Mouse (Mus musculus) heart, postnatal 25 days (tissue): ENCODE measurements around the gene Ppp2r5c. TPM values are rescaled to one million over a fixed set of nuclear protein-coding genes. Genes with fewer than 3 reads are reported as not detected.

Experiments used
- DNase-seq: peaks from one replicate; pipeline ENCODE4 v3.0.0; 2022; ENCODE audit warnings: low spot score
- intact Hi-C: fragments of 180-260 bp; cut with DNase I; formaldehyde crosslinking; loops from one replicate; pipeline ENCODE4 v1.15.1; 2025
- total RNA-seq, 2 experiments: library from RNA; stranded (reverse); gene quantifications; 2 replicates each; pipeline ENCODE4 v1.2.3; 2021

Ppp2r5c gene
- total RNA-seq, 2 experiments from 2014 or later, result 90.4 to 91.5 TPM

GRCm38 (mm10) chr12:110504793-110505192 lies 57.9 kb downstream of the Ppp2r5c start:
- intact Hi-C loops, result no loop called here
- no peak for DNase-seq

- intact Hi-C loops, result no loop called here
- no peak for DNase-seq
These were observed 59.1 kb downstream of the Ppp2r5c start for GRCm38 (mm10) chr12:110506046-110506445.

- DNase-seq, result no peak
- intact Hi-C loops, result no loop called here
These were observed 60.9 kb downstream of the Ppp2r5c start for GRCm38 (mm10) chr12:110507714-110508297.

- no peak for DNase-seq
- intact Hi-C loops, result no loop called here
These were observed 61.8 kb downstream of the Ppp2r5c start for GRCm38 (mm10) chr12:110508680-110509079.

- DNase-seq, result peak; percentile 64
- intact Hi-C loops, result no loop called here
These were observed 63.4 kb downstream of the Ppp2r5c start for GRCm38 (mm10) chr12:110510171-110510871.

- intact Hi-C loops, result no loop called here
- no peak for DNase-seq
These were observed 64.3 kb downstream of the Ppp2r5c start for GRCm38 (mm10) chr12:110511201-110511600.

- intact Hi-C loops, result no loop called here
- no peak for DNase-seq
These were observed 65.0 kb downstream of the Ppp2r5c start for GRCm38 (mm10) chr12:110511856-110512433.

- DNase-seq, result no peak
- intact Hi-C loops, result no loop called here
These were observed 66.0 kb downstream of the Ppp2r5c start for GRCm38 (mm10) chr12:110512884-110513283.

GRCm38 (mm10) chr12:110515676-110516075 lies 68.8 kb downstream of the Ppp2r5c start:
- DNase-seq, result no peak
- intact Hi-C loops, result no loop called here

- intact Hi-C loops, result no loop called here
- no peak for DNase-seq
These were observed 73.5 kb downstream of the Ppp2r5c start for GRCm38 (mm10) chr12:110520236-110520987.

GRCm38 (mm10) chr12:110523526-110523925 lies 76.6 kb downstream of the Ppp2r5c start:
- no peak for DNase-seq
- intact Hi-C loops, result no loop called here

GRCm38 (mm10) chr12:110532711-110533110 lies 85.8 kb downstream of the Ppp2r5c start:
- no peak for DNase-seq

GRCm38 (mm10) chr12:110533151-110533550 lies 86.2 kb downstream of the Ppp2r5c start:
- intact Hi-C loops, result no loop called here
- no peak for DNase-seq

More at GRCm38 (mm10) chr12:110532711-110533110, 85.8 kb downstream of the Ppp2r5c start:
- intact Hi-C loops, result no loop called here

GRCm38 (mm10) chr12:110533832-110534231 lies 86.9 kb downstream of the Ppp2r5c start:
- DNase-seq, result no peak
- intact Hi-C loops, result no loop called here

GRCm38 (mm10) chr12:110535361-110535760 lies 88.4 kb downstream of the Ppp2r5c start:
- intact Hi-C loops, result no loop called here
- no peak for DNase-seq

- intact Hi-C loops, result no loop called here
- no peak for DNase-seq
These were observed 90.8 kb downstream of the Ppp2r5c start for GRCm38 (mm10) chr12:110537751-110538150.

GRCm38 (mm10) chr12:110539346-110539745 lies 92.4 kb downstream of the Ppp2r5c start:
- intact Hi-C loops, result no loop called here
- no peak for DNase-seq

GRCm38 (mm10) chr12:110539798-110540197 lies 92.9 kb downstream of the Ppp2r5c start:
- intact Hi-C loops, result loop anchor here (5.0 to 10.0 kb wide), 2 partner anchors 52 to 85 kb away; no protein-coding TSS in a partner anchor
- DNase-seq, result no peak

GRCm38 (mm10) chr12:110540273-110540672 lies 93.4 kb downstream of the Ppp2r5c start:
- intact Hi-C loops, result loop anchor here (5.0 to 10.0 kb wide), 2 partner anchors 53 to 85 kb away; no protein-coding TSS in a partner anchor
- no peak for DNase-seq

- intact Hi-C loops, result loop anchor here (5.0 to 10.0 kb wide), 2 partner anchors 54 to 86 kb away; no protein-coding TSS in a partner anchor
- DNase-seq, result no peak
These were observed 94.1 kb downstream of the Ppp2r5c start for GRCm38 (mm10) chr12:110541001-110541400.
